Mouse (Mus musculus) thymus, postnatal 0 days (tissue): ENCODE results near the gene Zfp82. TPM values are rescaled to one million over a fixed set of nuclear protein-coding genes. Genes with fewer than 3 reads are reported as not detected.
A peak's percentile ranks its signal among the peaks of the same experiment; 100 is the strongest.
"Not testable (repeated sequence)": the region's sequence is repeated elsewhere in the genome, so short reads cannot be mapped to it uniquely, and the experiment has no call there.

Experiments
- DNase-seq: peaks from one replicate; pipeline ENCODE4 v3.0.0-alpha.2; 2015; ENCODE audit warnings: low spot score
- polyA plus RNA-seq: library from polyadenylated mRNA; unstranded; fragments of >200 nt; fragmentation: Nextera tagmentation; extraction: Ambion mirVana; gene quantifications from 2 replicates; pipeline ENCODE4 v1.2.1, GENCODE M21; 2015

The Zfp82 gene
- 6.8 and 7.1 TPM in 2 replicates for polyA plus RNA-seq

GRCm38 (mm10) chr7:30072146-30073028, at the start of gene Zfp82:
Gene Zfp82, minus strand, starts transcription at chr7:30072900.
- DNase-seq = peak; percentile 94

DNA sequence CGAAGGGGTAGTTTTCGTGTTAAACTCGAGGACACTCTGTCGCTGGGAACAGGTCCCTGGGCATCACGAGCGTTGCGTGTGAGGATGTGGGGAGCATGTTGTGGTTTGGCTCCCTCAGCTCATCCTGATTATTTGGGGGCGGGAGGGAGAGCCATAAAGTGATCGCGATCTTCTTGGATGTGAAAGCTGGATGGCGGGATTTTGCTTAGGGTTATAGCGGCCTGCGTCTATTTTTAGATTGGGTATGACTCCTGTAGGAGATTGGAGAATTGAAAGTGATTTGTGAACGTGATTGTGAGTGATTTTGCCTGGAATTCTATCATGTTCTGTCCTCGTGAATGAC, 49.5 kb upstream of the Zfp82 start:
- DNase-seq = no peak

GRCm38 (mm10) chr7:30121308-30122187, 48.8 kb upstream of the Zfp82 start, which contains the start of gene Zfp382:
Gene Zfp382, plus strand, starts transcription at chr7:30121942.
- peak; percentile 91 for DNase-seq

GRCm38 (mm10) chr7:30117935-30118334, 45.2 kb upstream of the Zfp82 start:
- not testable (repeated sequence) for DNase-seq

GRCm38 (mm10) chr7:30116076-30116475, 43.4 kb upstream of the Zfp82 start:
- DNase-seq = no peak

GRCm38 (mm10) chr7:30099297-30099696, 26.6 kb upstream of the Zfp82 start:
- peak; percentile 58 for DNase-seq

DNA sequence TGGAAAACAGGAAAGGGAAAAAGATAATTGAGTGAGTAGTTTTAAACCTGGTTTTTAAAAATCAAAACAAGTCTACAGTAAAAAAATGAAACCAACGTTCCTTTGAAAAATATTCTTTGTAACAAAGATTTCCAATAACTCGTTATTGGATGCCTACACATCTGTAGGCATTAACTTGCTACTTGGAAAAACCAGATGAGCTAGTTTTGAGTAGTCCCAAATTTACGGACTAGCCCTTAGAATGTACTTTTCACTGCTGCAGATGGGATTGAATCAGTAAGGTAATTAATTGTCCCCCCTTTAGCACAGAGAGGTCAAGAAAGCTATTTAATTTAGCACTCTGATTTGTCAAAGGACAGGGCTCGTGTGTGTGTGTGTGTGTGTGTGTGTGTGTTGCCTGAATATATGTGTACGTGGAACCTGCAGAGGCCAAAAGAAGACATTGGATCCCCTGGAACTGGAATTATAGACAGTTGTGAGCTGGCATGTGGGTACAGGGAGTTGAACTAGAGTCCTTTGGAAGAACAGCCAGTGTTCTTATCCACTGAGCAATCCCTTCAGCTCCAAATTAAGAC, 22.9 kb upstream of the Zfp82 start:
- no peak for DNase-seq

- peak; percentile 93 for DNase-seq
These were observed 22.1 kb upstream of the Zfp82 start, which contains the start of gene Zfp260 for GRCm38 (mm10) chr7:30094646-30095429. Gene Zfp260, plus strand, starts transcription at chr7:30094777.

DNA sequence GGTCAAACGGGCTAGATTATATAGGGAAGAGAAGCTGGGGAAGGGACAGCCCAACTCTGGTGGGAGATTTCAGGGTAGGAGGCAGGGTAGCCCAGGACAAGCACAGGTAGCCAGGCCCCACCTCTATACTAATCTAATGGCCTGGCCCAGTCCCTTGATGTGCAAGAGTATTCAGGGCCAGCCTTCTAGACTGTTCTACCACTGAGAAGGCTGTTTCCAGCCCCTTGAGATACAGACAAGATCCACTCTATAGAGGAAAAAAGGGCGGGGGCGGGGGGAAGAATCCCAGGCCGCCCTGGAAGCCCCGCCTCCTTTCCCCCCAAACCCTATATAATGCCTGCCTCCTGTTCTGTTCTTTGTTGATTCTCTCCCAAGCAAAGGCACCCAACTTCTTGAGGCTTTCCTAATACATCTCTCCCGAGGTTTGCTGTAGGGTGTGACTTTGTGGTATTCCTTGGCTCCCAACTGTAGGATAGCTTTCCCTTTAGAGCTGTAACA, 21.3 kb upstream of the Zfp82 start:
- no peak for DNase-seq

DNA sequence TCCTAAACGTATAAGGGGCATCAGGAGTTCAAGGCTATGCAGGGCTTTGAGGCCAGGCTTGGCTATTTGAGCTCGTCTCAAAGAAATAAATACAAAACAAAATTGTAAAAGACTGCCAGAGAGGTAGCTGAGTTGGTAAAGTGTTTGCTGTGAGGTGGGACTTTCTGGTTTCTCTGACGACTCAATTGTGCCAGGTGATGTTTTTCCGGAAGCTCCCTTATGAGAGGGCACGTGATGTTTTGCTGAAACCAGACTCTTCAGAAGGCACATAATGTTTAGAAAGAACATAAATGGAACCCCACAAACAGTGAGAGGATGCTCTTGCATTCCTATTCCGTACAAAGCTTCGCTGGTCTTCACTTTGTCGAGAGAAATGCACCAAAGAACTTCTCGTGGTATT, 20.0 kb upstream of the Zfp82 start:
- no peak for DNase-seq

GRCm38 (mm10) chr7:30090970-30091585, 18.4 kb upstream of the Zfp82 start:
- peak; percentile 67 for DNase-seq

- peak; percentile 98 for DNase-seq
These were observed 17.6 kb upstream of the Zfp82 start, which contains the start of the genes Gm26920 and Zfp566 for GRCm38 (mm10) chr7:30090092-30090969. Gene Gm26920, minus strand, starts transcription at chr7:30090410. Gene Zfp566, minus strand, starts transcription at chr7:30090527.

- DNase-seq = no peak
These were observed 16.7 kb upstream of the Zfp82 start for GRCm38 (mm10) chr7:30089405-30089804.

DNA sequence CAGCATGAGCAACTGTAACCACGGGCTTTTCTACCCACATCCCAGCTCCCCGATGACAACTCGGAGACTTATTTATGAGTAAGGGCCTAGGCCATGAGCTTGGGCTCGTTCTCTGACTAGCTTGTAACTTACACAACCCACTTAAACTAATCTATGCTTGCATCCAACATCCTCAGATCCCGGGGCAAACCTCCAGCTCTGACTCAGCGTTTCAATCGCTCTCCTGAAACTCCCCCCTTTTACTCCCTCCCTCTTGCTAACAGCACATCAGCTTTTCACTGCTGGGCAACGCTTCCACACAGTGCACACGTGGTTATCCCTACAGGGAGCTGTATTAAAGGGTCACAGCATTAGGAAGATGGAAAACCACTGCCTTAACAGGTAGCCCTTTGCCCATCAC, 13.8 kb upstream of the Zfp82 start:
- no peak for DNase-seq

DNA sequence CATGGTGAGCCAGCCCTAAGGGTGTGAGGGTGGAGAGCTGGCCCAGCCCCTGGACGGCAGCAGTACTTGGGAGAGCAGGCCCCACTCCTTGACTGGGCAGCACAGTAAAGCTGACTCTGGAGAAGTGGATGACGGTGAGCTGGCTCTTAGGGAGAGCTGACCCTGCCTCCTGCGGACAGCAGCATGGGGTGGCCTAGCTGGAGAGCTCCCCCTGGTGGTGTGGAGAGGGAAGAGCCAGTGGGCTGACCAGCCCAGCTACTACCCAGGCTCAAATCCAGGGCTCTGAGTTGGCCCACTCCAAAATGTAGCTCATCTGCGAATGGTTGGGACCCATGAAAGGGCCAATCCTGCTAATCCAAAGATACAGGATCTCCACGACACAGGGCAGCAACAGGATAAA, 8.1 kb downstream of the Zfp82 start:
- no peak for DNase-seq

DNA sequence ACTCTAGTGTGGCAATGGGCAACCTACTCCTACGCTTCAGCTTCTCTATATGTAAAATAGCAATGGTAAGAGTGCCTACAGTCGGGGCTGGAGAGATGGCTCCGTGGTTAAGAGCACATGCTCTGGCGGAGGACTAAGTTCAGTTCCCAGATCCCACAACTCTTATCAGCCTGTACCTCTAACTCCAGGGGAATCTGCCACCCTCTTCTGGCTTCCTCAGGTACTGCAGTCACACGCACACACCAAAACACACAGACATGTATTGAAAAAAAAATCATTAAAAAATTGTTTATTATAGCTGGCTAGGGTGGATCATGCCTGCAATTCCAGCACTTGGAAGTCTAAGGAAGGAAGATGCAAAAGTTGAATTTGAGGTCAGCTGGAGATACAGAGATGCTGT, 10.2 kb downstream of the Zfp82 start:
- peak; percentile 24 for DNase-seq

- DNase-seq = no peak
These were observed 12.4 kb downstream of the Zfp82 start for GRCm38 (mm10) chr7:30060341-30060740.

DNA sequence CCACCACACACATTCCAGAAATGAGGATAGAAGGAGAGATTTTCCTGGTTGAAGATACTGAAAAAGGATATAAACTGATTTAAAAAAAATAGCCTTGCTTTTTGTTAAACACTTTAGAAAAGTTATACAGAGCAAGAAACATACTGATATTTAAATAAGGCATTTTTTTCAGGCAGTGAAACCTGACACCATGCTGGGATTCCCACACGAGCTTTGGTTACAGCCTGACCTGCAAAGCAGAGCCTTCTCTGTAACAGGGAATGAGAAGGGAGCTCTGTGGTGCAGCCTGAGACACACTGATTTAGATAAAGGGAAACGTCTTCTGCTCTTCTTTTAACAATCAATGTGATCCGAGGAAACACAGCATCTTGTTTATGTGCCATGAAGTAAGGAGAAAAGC, 19.1 kb downstream of the Zfp82 start:
- no peak for DNase-seq
